Mouse (Mus musculus) midbrain, embryonic 10.5 days (tissue): ENCODE results near the gene Pom121. TPM values are rescaled to one million over a fixed set of nuclear protein-coding genes. Genes with fewer than 3 reads are reported as not detected.
"Not testable (repeated sequence)": the region's sequence is repeated elsewhere in the genome, so short reads cannot be mapped to it uniquely, and the experiment has no call there.

Experiments used
- DNase-seq: peaks from one replicate; pipeline ENCODE4 v3.0.0-alpha.2; 2017; ENCODE audit warnings: low spot score
- H3K27ac ChIP-seq: fragments of 300-500 bp; sonication (generic); replicated peaks from 2 replicates; pipeline ENCODE4 v1.5.1; 2016; ENCODE audit warnings: mild to moderate bottlenecking
- H3K27me3 ChIP-seq: fragments of 300-500 bp; sonication (generic); 2 replicates; pipeline ENCODE4 v1.6.1; 2016; ENCODE audit warnings: low read depth, mild to moderate bottlenecking; ENCODE audit not compliant: poor library complexity, severe bottlenecking
- H3K36me3 ChIP-seq: fragments of 300-500 bp; sonication (generic); 2 replicates; pipeline ENCODE4 v1.6.1; 2016; ENCODE audit warnings: mild to moderate bottlenecking, moderate library complexity
- H3K4me1 ChIP-seq: fragments of 300-500 bp; sonication (generic); 2 replicates; pipeline ENCODE4 v1.6.1; 2016
- H3K4me3 ChIP-seq: fragments of 300-500 bp; sonication (generic); 2 replicates; pipeline ENCODE4 v1.5.1; 2016; ENCODE audit warnings: mild to moderate bottlenecking, moderate library complexity
- H3K9me3 ChIP-seq: fragments of 300-500 bp; sonication (generic); replicated peaks from 2 replicates; pipeline ENCODE4 v1.6.1; 2016; ENCODE audit warnings: mild to moderate bottlenecking
- WGBS: fragments of 180-500 bp; shearing (Covaris S2); methylation state at CpG from one replicate; pipeline ENCODE4 v1.1.7; 2016; 5-methylcytosine and 5-hydroxymethylcytosine counted together
- polyA plus RNA-seq: library from polyadenylated mRNA; unstranded; fragments of >200 nt; fragmentation: Nextera tagmentation; extraction: Ambion mirVana; gene quantifications from 2 replicates; pipeline ENCODE4 v1.2.1, GENCODE M21; 2016

The Pom121 gene
- polyA plus RNA-seq, 1 experiment from 2014 or later = 17.4 TPM

GRCm38 (mm10) chr5:135383771-135384170 is 10.6 kb downstream of the Pom121 start:
- H3K27ac ChIP-seq = no peak overlapping the region
- peaks cover 100% of the 10 kb centered on the region for H3K36me3 ChIP-seq
- no peaks in the 10 kb centered on the region for H3K9me3 ChIP-seq
- DNase-seq = no peak
- 90% methylated on average over 10 of the region's 10 CpGs for WGBS
- no peak overlapping the region for H3K4me3 ChIP-seq
- no peaks in the 10 kb centered on the region for H3K4me1 ChIP-seq
- H3K27me3 ChIP-seq = no peaks in the 10 kb centered on the region

- H3K36me3 ChIP-seq = peaks cover 100% of the 10 kb centered on the region
These were observed 11.6 kb downstream of the Pom121 start for GRCm38 (mm10) chr5:135382746-135383145.

DNA sequence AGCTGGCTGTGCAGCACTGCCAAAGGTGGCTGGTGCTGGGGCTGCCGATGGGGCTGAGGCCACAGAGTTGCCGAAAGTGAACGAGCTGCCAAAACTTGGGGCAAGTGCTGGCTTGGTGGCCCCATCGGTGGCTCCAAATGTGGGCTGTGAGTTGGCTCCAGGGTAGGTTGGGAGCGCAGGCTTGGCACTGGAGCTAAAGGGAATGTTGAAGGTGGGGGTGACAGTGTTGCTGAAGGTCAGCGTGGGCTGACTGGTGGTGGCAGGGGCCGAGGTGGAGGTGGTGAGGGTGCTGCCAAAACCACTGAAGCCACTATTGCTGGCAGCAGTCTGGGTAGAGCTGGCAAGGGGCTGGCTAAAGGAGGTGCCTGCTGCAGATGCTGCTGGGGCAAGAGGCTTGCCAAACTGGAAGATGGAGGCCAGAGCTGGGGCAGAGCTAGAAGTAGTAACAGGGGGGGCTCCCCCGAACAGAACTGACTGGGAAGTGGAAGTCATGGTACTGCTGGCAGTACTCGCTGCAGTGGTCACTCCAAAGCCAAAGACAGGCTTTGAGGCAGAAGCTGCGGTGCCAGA is 12.9 kb downstream of the Pom121 start:
- H3K4me3 ChIP-seq = no peak overlapping the region
- H3K27ac ChIP-seq = no peak overlapping the region
- peaks cover 100% of the 10 kb centered on the region for H3K36me3 ChIP-seq
- DNase-seq = no peak
- 93% methylated on average over 10 of the region's 10 CpGs for WGBS
- no peaks in the 10 kb centered on the region for H3K9me3 ChIP-seq
- H3K4me1 ChIP-seq = no peaks in the 10 kb centered on the region
- H3K27me3 ChIP-seq = no peaks in the 10 kb centered on the region

More at GRCm38 (mm10) chr5:135382746-135383145, 11.6 kb downstream of the Pom121 start:
- no peak for DNase-seq
- Histone ChIP-seq H3K9me3 (no peaks in the 10 kb centered on the region), H3K27ac (no peak overlapping the region), H3K4me1 (no peaks in the 10 kb centered on the region), H3K4me3 (no peak overlapping the region), H3K27me3 (no peaks in the 10 kb centered on the region)
- 94% methylated on average over 7 of the region's 7 CpGs for WGBS

DNA sequence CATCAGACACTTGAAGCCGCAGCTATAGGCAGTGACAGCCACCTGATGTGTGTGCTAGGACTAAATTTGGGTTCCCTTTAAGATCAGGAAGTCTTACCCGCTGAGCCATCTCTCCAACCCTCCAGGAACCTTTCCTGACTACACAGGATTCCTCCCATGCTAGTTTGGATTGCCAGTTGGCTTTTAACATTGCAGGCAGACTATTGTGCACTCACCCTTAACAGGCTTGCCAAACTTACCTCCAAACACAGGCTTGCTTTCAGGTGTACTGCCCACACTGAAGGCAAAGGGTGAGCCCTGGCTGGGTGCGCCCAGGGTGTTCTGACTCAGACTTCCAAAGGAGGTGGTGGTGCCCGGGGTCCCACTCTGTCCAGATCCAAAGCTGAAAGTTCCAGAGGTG is 13.7 kb downstream of the Pom121 start:
- H3K36me3 ChIP-seq = peaks cover 100% of the 10 kb centered on the region
- 92% methylated on average over 4 of the region's 4 CpGs for WGBS
- no peak overlapping the region for H3K27ac ChIP-seq
- H3K4me1 ChIP-seq = no peaks in the 10 kb centered on the region
- no peak for DNase-seq
- H3K9me3 ChIP-seq = no peaks in the 10 kb centered on the region
- no peak overlapping the region for H3K4me3 ChIP-seq
- no peaks in the 10 kb centered on the region for H3K27me3 ChIP-seq

DNA sequence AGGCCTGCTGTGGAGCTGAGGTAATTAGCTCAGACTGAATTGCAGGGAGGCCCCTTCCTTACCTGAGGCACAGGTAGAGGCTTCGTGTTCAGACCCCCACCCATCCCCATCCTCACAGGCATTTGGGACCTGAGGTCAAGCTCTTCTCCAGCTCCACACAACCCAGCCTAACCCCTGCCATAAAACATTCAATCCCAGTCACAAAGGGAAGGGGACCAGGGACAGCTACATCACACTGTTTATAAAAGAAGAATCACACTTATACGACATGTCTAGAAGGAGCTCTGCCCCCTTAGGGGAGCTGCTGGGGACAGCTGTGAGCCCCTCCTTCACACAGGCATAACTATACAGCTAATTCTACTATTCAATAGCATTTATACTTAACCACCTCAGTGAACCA is 18.0 kb downstream of the Pom121 start:
- peaks cover 100% of the 10 kb centered on the region for H3K36me3 ChIP-seq
- no peak for DNase-seq

DNA sequence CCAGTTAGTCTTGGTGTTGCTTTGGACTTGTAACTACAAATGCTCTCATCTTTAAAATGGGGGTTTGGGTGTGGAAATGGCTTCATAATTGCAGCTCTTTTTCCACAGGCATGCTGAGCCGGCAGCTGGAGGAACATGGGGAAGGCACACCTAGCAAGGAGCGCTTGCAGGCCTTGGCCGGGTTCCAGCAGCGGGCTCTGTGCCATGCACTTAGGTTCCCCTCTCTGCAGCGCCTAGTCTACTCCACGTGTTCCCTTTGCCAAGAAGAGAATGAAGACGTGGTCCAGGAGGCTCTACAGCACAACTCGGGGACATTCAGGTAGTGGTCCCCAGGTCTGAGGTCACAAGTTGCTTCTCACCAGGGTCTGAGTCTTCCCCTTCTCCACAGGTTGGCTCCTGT is 19.2 kb downstream of the Pom121 start:
- WGBS = 93% methylated on average over 8 of the region's 8 CpGs
- Histone ChIP-seq H3K4me3 (no peak overlapping the region), H3K27me3 (no peaks in the 10 kb centered on the region), H3K36me3 (peaks cover 90% of the 10 kb centered on the region), H3K4me1 (peaks cover 11% of the 10 kb centered on the region), H3K27ac (no peak overlapping the region), H3K9me3 (peaks cover 6% of the 10 kb centered on the region; the same call in 1 of the 2 replicates)
- no peak for DNase-seq

More for the DNA sequence above, 18.0 kb downstream of the Pom121 start:
- WGBS = 80% methylated on average over 2 of the region's 2 CpGs
- no peak overlapping the region for H3K4me3 ChIP-seq
- H3K27ac ChIP-seq = no peak overlapping the region
- H3K4me1 ChIP-seq = no peaks in the 10 kb centered on the region
- H3K9me3 ChIP-seq = peaks cover 6% of the 10 kb centered on the region; the same call in 1 of the 2 replicates
- no peaks in the 10 kb centered on the region for H3K27me3 ChIP-seq

- Histone ChIP-seq H3K36me3 (peaks cover 74% of the 10 kb centered on the region), H3K9me3 (peaks cover 6% of the 10 kb centered on the region; the same call in 1 of the 2 replicates), H3K27ac (no peak overlapping the region), H3K4me1 (peaks cover 18% of the 10 kb centered on the region), H3K27me3 (no peaks in the 10 kb centered on the region), H3K4me3 (no peak overlapping the region)
- no peak for DNase-seq
- WGBS = 93% methylated on average over 5 of the region's 5 CpGs
These were observed 20.7 kb downstream of the Pom121 start for GRCm38 (mm10) chr5:135373601-135374000.

GRCm38 (mm10) chr5:135371195-135371594 is 23.2 kb downstream of the Pom121 start:
- peaks cover 5% of the 10 kb centered on the region; the same call in 1 of the 2 replicates for H3K27me3 ChIP-seq
- no peak for DNase-seq
- H3K27ac ChIP-seq = no peak overlapping the region
- peak overlapping the region; percentile 92 for H3K4me3 ChIP-seq
- peaks cover 50% of the 10 kb centered on the region for H3K36me3 ChIP-seq
- peaks cover 6% of the 10 kb centered on the region; the same call in 1 of the 2 replicates for H3K9me3 ChIP-seq
- 94% methylated on average over 13 of the region's 13 CpGs for WGBS
- H3K4me1 ChIP-seq = peaks cover 18% of the 10 kb centered on the region

DNA sequence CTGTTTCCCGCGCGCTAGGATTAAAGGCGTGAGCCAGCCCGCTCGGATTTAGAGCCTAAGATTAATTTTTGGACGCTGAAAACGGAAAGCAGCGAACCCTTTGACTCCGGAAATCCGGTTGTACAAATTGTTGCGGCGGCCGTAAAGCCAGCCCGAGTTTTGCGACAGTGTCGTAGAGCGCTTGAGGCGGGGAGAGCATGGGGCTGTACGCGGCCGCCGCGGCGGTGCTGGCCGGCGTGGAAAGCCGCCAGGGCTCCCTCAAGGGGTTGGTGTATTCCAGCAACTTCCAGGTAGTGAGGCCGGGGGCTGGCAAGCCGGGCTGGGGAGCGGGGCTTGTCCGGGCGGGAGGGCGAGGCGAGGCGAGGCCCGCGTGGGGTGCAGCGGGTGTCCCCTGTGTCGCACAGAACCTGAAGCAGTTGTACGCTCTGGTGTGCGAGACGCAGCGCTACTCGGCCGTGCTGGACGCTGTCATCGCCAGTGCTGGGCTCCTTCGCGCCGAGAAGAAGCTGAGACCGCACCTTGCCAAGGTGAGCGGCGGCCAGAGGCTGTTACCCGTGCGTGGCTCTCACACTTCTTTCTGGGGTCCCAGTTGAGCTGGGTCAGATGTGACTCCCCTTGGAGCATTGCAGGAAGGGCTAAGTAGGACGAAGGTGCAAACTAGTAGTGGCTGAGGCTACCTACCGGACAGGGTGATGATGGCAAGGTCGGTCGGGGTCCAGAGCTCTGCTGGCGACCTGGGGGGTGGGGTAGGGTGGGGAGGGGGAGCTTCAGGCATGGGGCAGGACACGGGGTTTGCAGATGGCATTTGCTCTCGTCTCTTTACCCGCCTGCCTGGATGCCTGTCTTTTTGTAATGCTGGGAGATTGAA is 24.3 kb downstream of the Pom121 start, which contains the start of gene Nsun5:
Gene Nsun5 (plus strand): TSS at position 167 of the 868 bp plus-strand sequence.
- H3K4me3 ChIP-seq = peak within 1 kb of the TSS; percentile 92
- DNase-seq = peak; percentile 95
- peaks cover 6% of the 10 kb centered on the region; the same call in 1 of the 2 replicates for H3K9me3 ChIP-seq
- WGBS = under 1% methylated on average over 64 of the region's 64 CpGs
- peak within 1 kb of the TSS; percentile 86 for H3K27ac ChIP-seq
- peaks cover 5% of the 10 kb centered on the region; the same call in 1 of the 2 replicates for H3K27me3 ChIP-seq
- H3K4me1 ChIP-seq = peaks cover 18% of the 10 kb centered on the region
- H3K36me3 ChIP-seq = peaks cover 39% of the 10 kb centered on the region

DNA sequence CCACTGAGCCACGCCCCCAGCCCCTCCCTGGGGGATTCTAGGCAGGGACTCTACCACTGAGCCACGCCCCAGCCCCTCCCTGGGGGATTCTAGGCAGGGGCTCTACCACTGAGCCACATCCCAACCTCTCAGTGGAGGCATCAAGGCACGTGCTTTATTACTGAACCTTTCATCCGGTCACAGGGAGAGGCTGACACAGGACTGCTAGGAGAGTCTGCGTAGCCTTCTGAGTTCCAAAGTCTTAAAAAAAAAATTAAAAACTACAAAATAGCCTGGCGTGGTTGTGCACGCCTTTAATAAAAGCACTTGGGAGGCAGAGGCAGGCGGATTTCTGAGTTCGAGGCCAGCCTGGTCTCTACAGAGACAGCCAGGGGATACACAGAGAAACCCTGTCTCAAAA is 25.1 kb downstream of the Pom121 start:
- H3K27me3 ChIP-seq, H3K9me3 ChIP-seq, DNase-seq: not testable (repeated sequence)
- 60% methylated on average over 9 of the region's 9 CpGs for WGBS
- Histone ChIP-seq H3K36me3 (peaks cover 30% of the 10 kb centered on the region), H3K27ac (peak overlapping the region; percentile 86), H3K4me3 (peak overlapping the region; percentile 92), H3K4me1 (peaks cover 18% of the 10 kb centered on the region)

GRCm38 (mm10) chr5:135368312-135368711 is 26.0 kb downstream of the Pom121 start:
- Histone ChIP-seq H3K9me3 (peaks cover 2% of the 10 kb centered on the region; the same call in 1 of the 2 replicates), H3K27ac (no peak overlapping the region), H3K4me1 (peaks cover 18% of the 10 kb centered on the region), H3K36me3 (peaks cover 21% of the 10 kb centered on the region), H3K27me3 (peaks cover 5% of the 10 kb centered on the region; the same call in 1 of the 2 replicates), H3K4me3 (no peak overlapping the region)
- 83% methylated on average over 6 of the region's 6 CpGs for WGBS
- no peak for DNase-seq

DNA sequence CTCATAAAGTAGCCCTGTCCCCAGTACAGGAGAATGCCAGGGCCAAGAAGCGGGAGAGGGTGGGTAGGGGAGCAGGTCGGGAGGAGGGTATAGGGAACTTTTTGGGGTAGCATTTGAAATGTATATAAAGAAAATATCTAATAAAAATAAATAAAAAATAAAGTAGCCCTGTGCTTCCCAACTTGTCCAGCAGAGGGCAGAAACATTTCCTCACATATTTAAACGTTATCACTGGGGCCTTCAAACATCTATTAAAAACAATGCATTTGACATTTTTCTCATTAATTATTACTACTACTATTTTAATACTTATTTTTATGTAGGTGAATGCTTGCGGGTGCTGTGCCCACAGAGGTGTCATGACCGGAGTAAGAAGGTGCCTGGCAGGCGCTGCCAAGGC is 26.5 kb downstream of the Pom121 start:
- Histone ChIP-seq H3K4me1 (peaks cover 18% of the 10 kb centered on the region), H3K27ac (no peak overlapping the region), H3K27me3 (peaks cover 5% of the 10 kb centered on the region; the same call in 1 of the 2 replicates), H3K36me3 (peaks cover 17% of the 10 kb centered on the region), H3K9me3 (no peaks in the 10 kb centered on the region), H3K4me3 (no peak overlapping the region)
- 57% methylated on average over 6 of the region's 6 CpGs for WGBS
- no peak for DNase-seq
